Mouse (Mus musculus) cortical plate, adult 2 months (tissue): ENCODE data around the gene Tvp23a.

ENCODE experiments used
- CTCF ChIP-seq: fragments of 200-500 bp; IDR thresholded peaks from 2 replicates; pipeline ENCODE4 v1.5.1; 2011; ENCODE audit warnings: mild to moderate bottlenecking, control low read depth, low read length; ENCODE audit not compliant: insufficient read depth; ENCODE audit errors: extremely low read depth
- POLR2A ChIP-seq: fragments of 200-500 bp; IDR thresholded peaks from 2 replicates; pipeline ENCODE4 v1.6.1; 2011; ENCODE audit warnings: mild to moderate bottlenecking, low read length, control low read depth; ENCODE audit not compliant: insufficient read depth; ENCODE audit errors: extremely low read depth

DNA sequence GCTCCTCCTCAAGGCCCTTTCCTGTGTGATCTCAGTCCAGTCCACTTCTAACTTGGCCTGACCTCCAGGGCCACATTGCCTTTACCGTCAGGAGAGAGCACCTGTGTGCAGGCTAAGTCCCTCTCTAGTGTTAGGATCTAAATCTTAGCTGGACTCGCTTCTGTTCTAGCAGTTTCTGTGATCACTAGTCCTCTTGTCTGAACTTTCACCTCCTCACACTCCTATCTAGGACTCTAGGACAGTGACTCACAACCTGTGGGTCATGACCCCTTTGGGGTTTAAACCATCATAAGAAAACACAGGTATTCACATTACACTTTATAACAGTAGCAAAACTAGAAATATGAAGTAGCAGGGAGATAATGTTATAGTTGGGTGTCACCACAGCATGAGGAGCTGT lies 4.7 kb upstream of the Tvp23a start:
- TF ChIP-seq POLR2A (no peak), CTCF (no peak)
